Mouse (Mus musculus) mouse trophoblast stem cell (cell line): ENCODE data around the gene Lhpp.
"Not testable (repeated sequence)": the region's sequence is repeated elsewhere in the genome, so short reads cannot be mapped to it uniquely, and the experiment has no call there.

ENCODE experiments used
- in situ Hi-C, 2 experiments: fragments of 300-500 bp; cut with MseI, MboI; formaldehyde crosslinking; loops; 2 replicates in 1 of 2; 3 replicates in 1 of 2; pipeline ENCODE4 v1.15.1; 2025

Lhpp gene

DNA sequence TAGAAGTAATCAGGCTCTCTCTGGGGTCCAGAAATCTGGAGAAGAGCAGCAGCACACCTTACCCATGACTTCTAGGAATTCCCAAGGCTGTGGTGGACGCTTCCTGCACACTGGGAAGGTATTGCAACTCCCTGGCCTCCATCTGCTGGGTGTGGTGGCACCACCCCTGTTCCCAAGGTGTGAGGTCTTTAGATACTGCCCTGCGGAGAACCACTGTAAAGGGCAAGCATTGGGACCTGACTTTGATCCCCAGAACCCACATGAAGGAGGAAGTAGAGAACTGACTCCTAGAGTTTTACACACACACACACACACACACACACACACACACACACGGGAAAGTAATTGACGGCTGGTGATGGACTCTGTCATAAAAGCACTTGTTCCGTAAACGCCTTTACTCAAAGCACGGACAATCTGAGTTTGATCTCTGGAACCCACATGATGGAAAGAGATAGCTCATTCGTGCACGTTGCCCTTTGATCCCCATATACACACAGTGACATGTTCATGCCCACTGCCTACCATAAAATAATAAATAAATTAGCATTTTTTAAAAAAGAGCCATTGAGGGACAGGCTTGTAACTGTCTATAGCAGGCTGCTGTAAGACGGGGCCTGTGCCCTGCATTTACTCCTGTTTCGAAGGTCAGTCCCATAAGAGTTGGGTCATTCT lies 34.3 kb downstream of the Lhpp start:
- in situ Hi-C loops, result no loop called here

DNA sequence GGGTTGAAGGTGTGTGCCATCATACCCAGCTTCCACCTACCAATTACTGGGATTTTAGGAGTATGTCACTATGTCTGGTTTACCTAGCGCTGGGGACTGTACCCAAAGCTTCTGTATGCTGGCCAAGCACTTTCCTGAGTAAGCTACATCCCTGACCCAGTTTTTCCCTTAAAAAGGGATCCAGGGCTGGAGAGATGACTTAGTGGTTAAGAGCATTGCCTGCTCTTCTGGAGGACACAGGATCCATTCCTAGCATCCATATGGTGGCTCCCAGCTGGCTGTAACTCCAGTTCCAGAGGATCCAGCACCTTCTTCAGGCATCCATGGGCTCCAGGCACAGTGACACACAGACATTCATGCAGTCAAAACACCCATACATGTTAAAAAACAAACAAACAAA lies 36.1 kb downstream of the Lhpp start:
- in situ Hi-C loops, result no loop called here

GRCm38 (mm10) chr7:132654412-132654811 lies 44.0 kb downstream of the Lhpp start:
- in situ Hi-C loops, result loop anchor here (5.0 to 10.0 kb wide), 2 partner anchors 160 to 243 kb away; partner anchors contain the start of gene Fam53b (in 1 of the 2)

DNA sequence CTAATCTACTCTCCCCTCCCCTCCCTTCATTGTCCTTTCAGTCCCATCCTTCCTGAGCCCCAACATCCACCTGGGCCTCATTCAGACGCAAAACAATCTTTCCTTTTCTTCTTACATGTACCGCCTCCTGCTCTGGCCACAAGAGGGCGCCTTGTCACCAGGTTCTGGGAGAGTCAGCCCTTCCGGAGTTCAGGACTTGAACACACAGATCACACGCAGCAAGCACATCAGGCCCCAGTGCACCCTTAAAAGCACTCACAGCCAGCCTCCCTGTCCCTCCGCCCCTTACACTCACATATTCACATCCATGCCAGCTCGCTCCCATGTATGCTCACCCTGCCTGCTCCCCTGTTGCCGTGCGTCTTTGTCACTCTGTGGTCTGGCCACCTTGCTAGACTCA lies 45.6 kb downstream of the Lhpp start:
- in situ Hi-C loops, result loop anchor here (5.0 to 10.0 kb wide), 2 partner anchors 156 to 159 kb away; partner anchors contain the start of gene Fam53b (in 2 of the 2)

DNA sequence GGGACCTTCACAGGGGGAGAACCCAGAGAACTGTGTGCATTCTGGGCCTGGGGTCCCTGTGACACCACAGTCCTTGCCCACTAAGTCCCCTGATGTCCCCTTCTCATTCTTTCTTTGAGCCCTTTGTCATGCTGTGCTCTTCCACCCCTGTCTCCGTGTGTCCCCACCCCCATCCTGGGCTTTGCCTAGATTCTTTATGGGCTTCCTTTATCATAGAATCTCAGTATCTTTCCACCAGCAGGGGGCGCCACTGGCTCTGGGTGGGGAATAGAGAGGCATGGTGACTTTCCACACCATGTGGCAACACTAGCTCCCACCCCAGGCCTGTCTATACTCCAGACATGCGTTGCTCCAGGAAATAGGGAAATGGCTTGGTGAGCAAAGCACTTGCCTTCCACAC lies 46.1 kb downstream of the Lhpp start:
- in situ Hi-C loops, result loop anchor here (5.0 to 10.0 kb wide), 2 partner anchors 156 to 158 kb away; partner anchors contain the start of gene Fam53b (in 2 of the 2)

GRCm38 (mm10) chr7:132657371-132658057 lies 47.1 kb downstream of the Lhpp start:
- in situ Hi-C loops, result loop anchor here (5.0 to 10.0 kb wide), 2 partner anchors 155 to 157 kb away; partner anchors contain the start of gene Fam53b (in 2 of the 2)

- in situ Hi-C loops, result loop anchor here (5.0 to 10.0 kb wide), 2 partner anchors 154 to 157 kb away; partner anchors contain the start of gene Fam53b (in 2 of the 2)
Measured at GRCm38 (mm10) chr7:132658058-132658450, 47.6 kb downstream of the Lhpp start.

DNA sequence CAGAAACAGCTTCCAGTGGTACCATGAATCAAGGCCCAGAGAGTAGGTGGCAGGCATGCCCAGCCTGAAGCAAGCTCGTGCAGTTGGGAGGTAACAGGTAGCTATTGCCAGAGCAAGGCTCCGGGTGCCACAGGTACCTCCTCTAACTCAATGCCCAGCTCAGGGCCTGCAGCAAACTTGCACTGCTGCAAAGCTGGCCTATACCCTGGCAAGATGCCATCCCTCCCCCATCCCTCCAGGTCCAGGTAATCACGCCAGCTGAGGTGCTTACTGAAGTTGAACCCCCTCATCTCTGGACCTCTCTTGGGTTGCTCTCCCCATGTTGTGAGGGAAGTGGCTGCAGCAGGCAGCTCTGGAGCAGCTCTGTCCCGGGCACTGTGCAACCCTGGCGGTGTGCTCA lies 48.2 kb downstream of the Lhpp start:
- in situ Hi-C loops, result loop anchor here (5.0 to 10.0 kb wide), 2 partner anchors 154 to 156 kb away; partner anchors contain the start of gene Fam53b (in 2 of the 2)

DNA sequence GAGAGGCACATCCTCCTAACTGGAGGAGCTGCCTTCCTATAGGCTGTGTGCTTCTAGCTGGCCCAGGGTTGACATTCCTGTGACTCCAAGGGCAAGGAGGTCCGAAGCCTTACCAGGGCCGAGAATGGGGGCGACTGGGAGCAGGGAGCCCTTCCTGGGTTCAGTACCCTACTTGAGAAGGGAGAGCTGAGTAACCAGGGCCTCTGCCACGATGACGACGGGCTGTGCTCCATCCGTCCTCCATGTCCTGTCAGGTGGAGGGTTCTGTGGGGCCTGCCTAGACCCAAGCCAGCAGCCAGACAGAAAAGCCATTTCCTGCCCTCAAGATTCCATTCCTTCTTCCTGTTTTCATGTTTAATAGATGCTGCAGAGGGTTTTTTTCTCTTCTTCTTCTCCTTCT lies 49.2 kb downstream of the Lhpp start:
- in situ Hi-C loops, result loop anchor here (5.0 to 10.0 kb wide), 2 partner anchors 153 to 155 kb away; partner anchors contain the start of gene Fam53b (in 2 of the 2)

- in situ Hi-C loops, result not testable (repeated sequence)
Measured at GRCm38 (mm10) chr7:132662831-132663230, 52.4 kb downstream of the Lhpp start.

DNA sequence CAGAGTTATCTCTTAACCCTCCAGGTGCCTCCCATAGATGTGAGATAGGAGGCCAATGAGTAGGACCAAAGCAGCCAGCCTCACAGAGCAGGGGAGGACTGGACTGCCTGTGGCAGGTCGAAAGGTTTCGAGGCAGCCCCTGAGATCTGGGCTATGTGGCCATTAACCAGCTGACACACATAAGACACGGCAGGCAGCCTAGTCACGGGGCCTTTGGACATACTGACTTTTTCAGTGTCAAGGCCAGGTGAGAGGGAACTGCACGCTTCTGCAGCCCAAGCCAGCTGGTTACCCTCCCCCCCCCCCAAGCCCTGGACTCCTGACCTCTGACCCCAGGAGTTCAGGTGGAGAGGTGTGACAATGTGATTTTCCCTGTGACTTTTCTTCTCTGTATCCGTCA lies 54.4 kb downstream of the Lhpp start:
- in situ Hi-C loops, result no loop called here

- in situ Hi-C loops, result no loop called here
Measured at GRCm38 (mm10) chr7:132665664-132666382, 55.4 kb downstream of the Lhpp start.

GRCm38 (mm10) chr7:132666516-132666915 lies 56.1 kb downstream of the Lhpp start:
- in situ Hi-C loops, result no loop called here

DNA sequence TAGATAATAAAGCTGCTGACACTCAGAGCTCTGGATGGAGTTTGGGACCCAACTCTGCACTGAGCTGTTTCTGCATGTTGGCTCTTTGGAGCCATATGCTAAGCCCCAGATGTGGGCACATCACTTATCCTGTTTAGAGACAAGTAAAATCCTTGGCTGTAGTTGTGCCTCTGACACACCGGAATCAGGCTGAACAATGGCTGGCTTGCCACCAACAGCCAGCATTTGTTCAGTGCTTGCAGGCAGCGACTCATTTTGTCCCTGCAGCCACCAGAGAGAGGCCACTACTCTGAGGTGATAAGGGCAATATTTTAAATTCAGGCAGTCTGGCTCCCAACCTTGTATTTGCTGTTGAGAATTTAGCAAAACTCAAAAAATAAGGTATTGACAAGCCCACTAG lies 58.2 kb downstream of the Lhpp start:
- in situ Hi-C loops, result no loop called here

DNA sequence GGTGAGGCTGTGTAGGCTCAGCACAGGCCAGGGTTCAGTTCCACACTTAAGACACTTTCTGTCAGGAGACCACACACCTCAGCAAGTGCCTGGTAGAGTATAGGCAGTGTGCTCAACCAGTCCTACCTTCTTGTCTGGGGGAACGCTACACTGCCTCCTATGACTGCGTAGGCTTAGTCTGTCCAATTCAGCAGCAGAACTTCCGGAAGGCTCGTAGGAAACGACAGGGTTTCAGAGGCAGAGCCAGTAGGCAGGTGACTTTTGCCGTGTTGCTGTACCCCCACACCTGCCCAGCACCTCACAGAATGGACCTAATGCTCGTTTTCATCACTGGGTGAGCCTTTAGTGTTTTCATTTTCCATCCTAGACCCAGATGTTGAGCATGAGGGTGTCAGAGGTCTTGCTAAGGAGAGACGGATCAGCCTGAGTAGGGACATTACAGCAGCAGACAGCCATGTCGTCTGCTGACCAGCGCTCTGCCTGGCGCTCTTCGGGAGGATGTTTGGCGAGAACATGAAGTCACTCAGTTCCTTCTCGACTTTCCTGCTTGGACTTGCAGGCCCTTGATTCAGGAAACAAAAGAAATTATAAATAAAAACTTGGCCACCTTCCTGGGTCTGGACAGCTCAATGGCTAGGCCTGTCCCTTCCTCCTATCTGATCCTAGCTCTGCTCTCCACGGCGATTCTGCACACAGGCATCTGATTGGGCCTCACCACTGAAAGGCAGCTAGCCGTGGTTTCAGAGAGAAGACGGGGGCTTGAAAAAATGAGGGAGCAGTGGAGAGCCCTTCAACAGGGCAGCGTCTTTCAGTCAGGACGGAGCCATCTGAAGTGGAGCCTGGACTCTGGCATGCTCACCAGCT lies 59.8 kb downstream of the Lhpp start:
- in situ Hi-C loops, result no loop called here

GRCm38 (mm10) chr7:132670863-132671165 lies 60.4 kb downstream of the Lhpp start:
- in situ Hi-C loops, result no loop called here

GRCm38 (mm10) chr7:132672481-132672959 lies 62.1 kb downstream of the Lhpp start:
- in situ Hi-C loops, result no loop called here

- in situ Hi-C loops, result no loop called here
Measured at GRCm38 (mm10) chr7:132673931-132674755, 63.7 kb downstream of the Lhpp start.

DNA sequence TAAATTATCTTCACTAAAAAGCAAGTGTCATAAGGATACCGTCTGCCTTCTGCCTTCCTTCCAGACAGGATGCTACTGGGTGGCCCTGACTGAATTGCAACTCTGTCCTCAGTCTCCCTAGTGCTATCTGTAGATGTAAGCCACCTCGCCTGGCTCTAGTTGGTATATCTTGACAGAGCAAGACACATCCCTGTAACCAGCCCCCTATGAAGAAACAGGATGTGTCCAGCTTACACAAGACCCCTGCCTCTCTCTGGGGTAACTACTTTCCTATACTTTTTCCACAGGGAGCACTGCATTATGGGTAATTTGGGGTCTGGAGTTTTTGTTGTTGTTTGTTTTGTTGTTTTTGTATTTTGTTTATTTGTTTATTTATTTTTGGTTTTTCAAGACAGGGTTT lies 65.5 kb downstream of the Lhpp start:
- in situ Hi-C loops, result no loop called here

DNA sequence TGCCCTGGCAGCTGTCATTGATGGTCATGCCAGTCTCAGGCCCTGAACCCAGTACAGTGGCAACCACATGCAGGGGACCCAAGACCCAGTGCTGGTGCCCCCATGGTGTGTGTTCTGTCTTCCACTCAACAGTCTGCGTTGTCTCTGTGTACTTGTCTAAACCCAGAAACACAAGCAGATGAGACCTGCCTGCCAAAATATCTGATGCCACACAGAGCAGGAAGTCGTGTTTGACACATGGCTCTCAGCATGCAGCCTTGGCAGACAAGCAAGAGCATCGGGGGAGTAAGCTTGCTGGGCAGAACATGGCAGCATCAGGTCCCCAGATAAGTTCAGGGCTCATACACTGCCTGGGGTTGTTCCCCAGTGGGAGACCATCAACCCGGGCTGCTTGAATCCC lies 68.7 kb downstream of the Lhpp start:
- in situ Hi-C loops, result no loop called here
